Mouse (Mus musculus): ENCODE measurements around the gene Coro1b. TPM values are rescaled to one million over a fixed set of nuclear protein-coding genes. Genes with fewer than 3 reads are reported as not detected.
"Not testable (repeated sequence)": the region's sequence is repeated elsewhere in the genome, so short reads cannot be mapped to it uniquely, and the experiment has no call there.

Coro1b gene
- polyA plus RNA-seq, 1 experiment from 2014 or later: 176 TPM

DNA sequence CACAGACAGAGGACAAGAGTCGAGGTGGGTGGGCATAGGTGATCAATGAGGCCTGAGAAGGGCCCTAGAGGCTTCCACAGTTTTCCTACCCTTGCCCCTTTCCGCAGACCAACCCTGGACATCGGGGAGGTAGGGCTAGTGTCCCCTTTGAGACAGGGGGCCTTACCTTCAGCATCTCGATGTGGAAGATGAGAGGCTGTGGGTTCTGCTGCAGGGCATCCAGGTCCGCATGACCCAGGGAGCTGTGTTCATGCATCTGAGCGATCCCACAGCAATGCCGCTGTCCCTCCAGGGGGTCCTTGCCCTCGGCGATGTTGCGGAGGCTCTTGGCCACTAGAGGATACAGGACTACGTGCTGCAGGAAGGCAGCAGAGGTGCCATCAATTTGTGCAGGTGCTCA, 32.6 kb upstream of the Coro1b start:
- peaks cover 11% of the 10 kb centered on the region for H3K36me3 ChIP-seq (ENCODE audit: control insufficient read depth, insufficient read depth, low read length)
- no peak overlapping the region for H3K27ac ChIP-seq (ENCODE audit: low read length)
- no peak for ATAC-seq (ENCODE audit: insufficient read depth, low FRiP score)

DNA sequence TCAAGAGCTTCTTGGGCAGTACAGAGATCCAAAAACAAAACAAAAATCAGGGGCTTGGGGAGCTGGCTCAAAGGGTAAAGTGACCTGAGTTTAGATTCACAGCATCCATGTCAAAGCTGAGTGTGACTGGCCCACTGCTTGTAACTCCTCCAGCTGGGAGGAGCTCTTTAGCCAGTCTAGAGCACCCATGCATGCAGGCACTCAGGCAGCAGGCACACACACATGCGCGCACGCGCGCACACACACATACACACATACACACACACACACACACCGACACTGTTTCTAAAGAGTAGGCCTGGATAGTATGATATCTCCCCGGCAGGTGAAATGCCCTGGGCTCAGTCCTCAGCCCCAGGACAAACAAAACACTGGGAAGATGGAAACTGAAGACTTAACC, 31.4 kb upstream of the Coro1b start:
- no peak for ATAC-seq (ENCODE audit: insufficient read depth, low FRiP score)
- Histone ChIP-seq H3K27ac (ENCODE audit: low read length) (no peak overlapping the region), H3K36me3 (ENCODE audit: control insufficient read depth, insufficient read depth, low read length) (peaks cover 11% of the 10 kb centered on the region)

More for the DNA sequence above, 32.6 kb upstream of the Coro1b start:
- Histone ChIP-seq H3K4me3 (replicated peaks; ENCODE audit: low read length) (no peak overlapping the region), H3K4me2 (ENCODE audit: low read depth, low read length) (no peak overlapping the region), H3K9ac (ENCODE audit: low read length) (no peak overlapping the region), H3K4me1 (ENCODE audit: control insufficient read depth, insufficient read depth, low read length) (peaks cover 6% of the 10 kb centered on the region; the same call in 1 of the 2 replicates), H3K9me3 (replicated peaks; ENCODE audit: control insufficient read depth, low read length) (no peaks in the 10 kb centered on the region), H3K27me3 (ENCODE audit: control insufficient read depth, insufficient read depth, low read length) (no peaks in the 10 kb centered on the region)
- 84% methylated on average over 11 of the region's 11 CpGs for WGBS

DNA sequence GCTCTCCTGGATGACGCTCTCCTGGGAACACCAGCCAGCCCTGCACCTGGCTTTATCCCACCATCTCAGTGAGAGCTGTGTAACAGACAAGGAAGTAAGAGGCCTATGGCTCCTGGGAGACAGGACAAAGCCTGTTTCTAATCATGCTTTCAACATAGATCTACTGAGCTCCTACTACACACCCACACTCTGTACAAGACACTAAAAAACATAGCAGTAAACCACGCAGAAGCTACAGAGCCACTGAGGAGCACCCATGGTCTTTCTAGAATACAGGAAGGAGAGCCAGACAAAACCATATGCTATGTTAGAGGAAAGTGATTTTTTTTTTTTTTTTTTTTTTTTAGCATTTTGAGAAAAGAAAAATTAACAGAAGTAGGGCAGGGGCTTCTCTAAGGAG, 30.1 kb upstream of the Coro1b start:
- WGBS: 92% methylated on average over 2 of the region's 2 CpGs
- H3K27me3 ChIP-seq (ENCODE audit: control insufficient read depth, insufficient read depth, low read length): no peaks in the 10 kb centered on the region

More for the DNA sequence above, 31.4 kb upstream of the Coro1b start:
- peaks cover 8% of the 10 kb centered on the region; the same call in 1 of the 2 replicates for H3K4me1 ChIP-seq (ENCODE audit: control insufficient read depth, insufficient read depth, low read length)
- H3K27me3 ChIP-seq (ENCODE audit: control insufficient read depth, insufficient read depth, low read length): no peaks in the 10 kb centered on the region
- H3K9ac ChIP-seq (ENCODE audit: low read length): no peak overlapping the region
- H3K9me3 ChIP-seq (replicated peaks; ENCODE audit: control insufficient read depth, low read length): no peaks in the 10 kb centered on the region
- H3K4me3 ChIP-seq (replicated peaks; ENCODE audit: low read length): no peak overlapping the region
- WGBS: 96% methylated on average over 7 of the region's 7 CpGs
- H3K4me2 ChIP-seq (ENCODE audit: low read depth, low read length): no peak overlapping the region

DNA sequence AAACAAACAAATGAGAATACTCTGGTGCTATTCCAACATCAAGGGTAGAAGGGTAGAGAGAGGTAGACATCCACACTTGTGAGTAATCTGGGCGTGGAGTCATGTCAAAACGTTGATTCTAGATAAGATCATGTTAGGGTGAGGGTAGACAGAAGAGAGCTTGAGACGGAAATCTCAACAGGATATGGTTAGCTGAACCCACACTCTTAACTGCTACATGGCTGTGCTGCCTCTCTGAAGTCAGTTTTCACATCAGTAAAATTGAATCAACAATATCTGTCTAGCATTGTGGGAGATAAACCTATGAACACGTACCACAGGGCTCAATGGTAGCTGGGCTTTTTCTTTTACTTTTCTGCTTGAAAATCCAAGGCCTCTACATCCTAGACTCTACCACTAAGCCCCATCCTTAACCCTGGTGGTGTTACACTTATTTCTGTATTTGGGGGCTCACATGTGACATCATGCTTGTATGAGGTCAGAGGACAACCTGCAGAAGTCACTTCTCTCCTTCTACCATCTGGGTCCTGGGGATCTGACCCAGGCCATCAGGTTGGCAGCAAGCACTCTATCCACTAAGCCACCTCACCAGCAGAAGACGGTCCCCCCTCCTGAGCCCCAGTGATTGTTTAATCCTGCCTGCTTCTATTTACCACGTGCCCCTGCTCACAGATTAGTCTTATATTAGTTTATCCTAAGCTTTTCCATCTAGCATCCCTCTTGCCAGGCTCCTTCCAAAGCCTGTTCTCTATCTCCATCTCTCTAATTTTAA, 28.5 kb upstream of the Coro1b start:
- ATAC-seq (ENCODE audit: insufficient read depth, low FRiP score): no peak
- Histone ChIP-seq H3K4me2 (ENCODE audit: low read depth, low read length) (peak overlapping the region; percentile 48; the same call in 1 of the 2 replicates), H3K4me1 (ENCODE audit: control insufficient read depth, insufficient read depth, low read length) (peaks cover 8% of the 10 kb centered on the region), H3K27me3 (ENCODE audit: control insufficient read depth, insufficient read depth, low read length) (no peaks in the 10 kb centered on the region), H3K36me3 (ENCODE audit: control insufficient read depth, insufficient read depth, low read length) (peaks cover 9% of the 10 kb centered on the region), H3K4me3 (replicated peaks; ENCODE audit: low read length) (no peak overlapping the region), H3K9me3 (replicated peaks; ENCODE audit: control insufficient read depth, low read length) (no peaks in the 10 kb centered on the region), H3K27ac (ENCODE audit: low read length) (no peak overlapping the region), H3K9ac (ENCODE audit: low read length) (no peak overlapping the region)
- 73% methylated on average over 6 of the region's 6 CpGs for WGBS

More for the DNA sequence above, 30.1 kb upstream of the Coro1b start:
- H3K4me3 ChIP-seq (replicated peaks; ENCODE audit: low read length): no peak overlapping the region
- no peak for ATAC-seq (ENCODE audit: insufficient read depth, low FRiP score)
- H3K9me3 ChIP-seq (replicated peaks; ENCODE audit: control insufficient read depth, low read length): no peaks in the 10 kb centered on the region
- no peak overlapping the region for H3K4me2 ChIP-seq (ENCODE audit: low read depth, low read length)
- H3K27ac ChIP-seq (ENCODE audit: low read length): no peak overlapping the region
- H3K4me1 ChIP-seq (ENCODE audit: control insufficient read depth, insufficient read depth, low read length): peaks cover 8% of the 10 kb centered on the region; the same call in 1 of the 2 replicates
- H3K36me3 ChIP-seq (ENCODE audit: control insufficient read depth, insufficient read depth, low read length): peaks cover 11% of the 10 kb centered on the region
- H3K9ac ChIP-seq (ENCODE audit: low read length): no peak overlapping the region

DNA sequence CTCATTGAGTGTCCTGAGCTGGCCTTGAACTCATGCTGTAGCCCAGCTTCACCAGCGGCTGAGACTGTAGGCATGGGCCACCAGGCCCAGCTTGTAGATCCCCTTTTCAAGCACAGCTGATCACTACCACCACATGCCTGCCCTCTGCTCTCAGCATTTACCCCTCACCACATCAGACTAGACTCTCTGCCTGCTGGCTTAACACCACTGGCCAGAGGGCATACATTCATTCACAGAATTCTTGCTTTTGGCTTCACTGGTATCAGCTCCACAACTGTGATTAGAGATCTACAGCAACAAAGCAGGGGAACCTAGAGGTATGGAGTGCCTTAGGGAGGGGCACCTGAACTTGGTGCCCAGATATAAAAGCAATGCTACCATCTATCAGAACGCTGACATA, 27.9 kb upstream of the Coro1b start:
- Histone ChIP-seq H3K9ac (ENCODE audit: low read length) (0 out of 2 replicates have a peak overlapping the region, but pooled peaks have one; percentile 2), H3K4me3 (replicated peaks; ENCODE audit: low read length) (peak overlapping the region; percentile 55), H3K4me2 (ENCODE audit: low read depth, low read length) (peak overlapping the region; percentile 48), H3K36me3 (ENCODE audit: control insufficient read depth, insufficient read depth, low read length) (peaks cover 4% of the 10 kb centered on the region; the same call in 1 of the 2 replicates), H3K4me1 (ENCODE audit: control insufficient read depth, insufficient read depth, low read length) (peaks cover 8% of the 10 kb centered on the region), H3K9me3 (replicated peaks; ENCODE audit: control insufficient read depth, low read length) (no peaks in the 10 kb centered on the region), H3K27ac (ENCODE audit: low read length) (no peak overlapping the region), H3K27me3 (ENCODE audit: control insufficient read depth, insufficient read depth, low read length) (no peaks in the 10 kb centered on the region)
- 97% methylated on average over 2 of the region's 2 CpGs for WGBS
- no peak for ATAC-seq (ENCODE audit: insufficient read depth, low FRiP score)

DNA sequence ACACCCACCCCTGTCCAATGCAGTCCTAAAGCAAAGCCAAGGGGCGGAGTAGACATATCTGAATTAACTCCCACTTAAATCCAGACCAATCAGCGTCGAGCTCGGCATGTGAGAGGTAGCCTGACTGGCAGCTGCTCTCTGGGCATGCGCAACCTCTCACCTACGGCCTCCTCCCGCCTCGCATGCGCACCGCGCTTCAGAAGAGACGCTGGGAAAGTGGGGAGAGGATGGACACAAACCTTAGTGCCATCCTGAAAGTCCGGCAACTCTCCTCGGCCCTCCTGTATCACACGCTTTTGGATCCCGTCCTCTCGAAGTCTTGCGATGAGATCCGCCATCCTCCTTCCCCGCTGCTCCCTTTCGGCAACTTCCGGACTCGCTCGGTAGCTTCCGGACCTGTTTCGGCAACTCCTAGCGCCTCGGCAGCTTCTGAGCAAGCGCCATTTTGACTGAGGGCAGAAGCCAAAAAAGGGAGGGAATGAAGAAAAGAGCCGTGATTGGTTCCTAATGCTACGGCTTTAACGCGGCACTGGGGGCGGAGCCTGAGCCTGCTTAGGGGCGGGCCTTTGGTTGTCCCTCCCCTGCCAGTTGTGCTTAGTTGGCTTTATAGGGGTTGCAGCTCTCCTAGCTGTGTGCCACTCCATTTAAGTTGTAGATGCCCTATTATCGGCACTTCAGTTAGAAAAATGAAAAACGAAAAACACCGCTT, 27.2 kb upstream of the Coro1b start:
- ATAC-seq (ENCODE audit: insufficient read depth, low FRiP score): peak; percentile 84
- Histone ChIP-seq H3K4me1 (ENCODE audit: control insufficient read depth, insufficient read depth, low read length) (peaks cover 8% of the 10 kb centered on the region), H3K4me2 (ENCODE audit: low read depth, low read length) (peak overlapping the region; percentile 48), H3K36me3 (ENCODE audit: control insufficient read depth, insufficient read depth, low read length) (no peaks in the 10 kb centered on the region), H3K9ac (ENCODE audit: low read length) (peak overlapping the region; percentile 76), H3K27me3 (ENCODE audit: control insufficient read depth, insufficient read depth, low read length) (no peaks in the 10 kb centered on the region), H3K4me3 (replicated peaks; ENCODE audit: low read length) (peak overlapping the region; percentile 55), H3K9me3 (replicated peaks; ENCODE audit: control insufficient read depth, low read length) (no peaks in the 10 kb centered on the region), H3K27ac (ENCODE audit: low read length) (peak overlapping the region; percentile 79)
- WGBS: 2% methylated on average over 38 of the region's 38 CpGs

DNA sequence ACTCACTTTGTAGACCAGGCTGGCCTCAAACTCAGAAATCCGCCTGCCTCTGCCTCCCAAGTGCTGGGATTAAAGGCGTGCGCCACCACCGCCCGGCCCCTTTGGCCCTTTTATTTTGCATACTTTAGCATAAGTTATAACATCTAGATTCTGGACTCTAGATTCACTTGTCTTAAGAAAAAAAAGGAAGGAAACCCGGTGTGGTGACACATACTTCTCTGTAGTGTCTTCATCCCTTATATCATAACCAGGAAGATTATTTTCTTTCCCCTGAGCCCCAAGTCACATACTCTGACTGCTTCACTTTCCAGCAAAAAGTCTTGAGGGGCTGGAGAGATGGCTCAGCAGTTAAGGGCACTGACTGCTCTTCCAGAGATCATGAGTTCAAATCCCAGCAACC, 26.5 kb upstream of the Coro1b start:
- H3K27me3 ChIP-seq (ENCODE audit: control insufficient read depth, insufficient read depth, low read length); H3K9me3 ChIP-seq (replicated peaks; ENCODE audit: control insufficient read depth, low read length); H3K27ac ChIP-seq (ENCODE audit: low read length); H3K36me3 ChIP-seq (ENCODE audit: control insufficient read depth, insufficient read depth, low read length); ATAC-seq (ENCODE audit: insufficient read depth, low FRiP score); H3K4me3 ChIP-seq (replicated peaks; ENCODE audit: low read length): not testable (repeated sequence)
- H3K4me2 ChIP-seq (ENCODE audit: low read depth, low read length): peak overlapping the region; percentile 30
- peaks cover 14% of the 10 kb centered on the region for H3K4me1 ChIP-seq (ENCODE audit: control insufficient read depth, insufficient read depth, low read length)
- 49% methylated on average over 6 of the region's 6 CpGs for WGBS
- peak overlapping the region; percentile 24; the same call in 1 of the 2 replicates for H3K9ac ChIP-seq (ENCODE audit: low read length)

DNA sequence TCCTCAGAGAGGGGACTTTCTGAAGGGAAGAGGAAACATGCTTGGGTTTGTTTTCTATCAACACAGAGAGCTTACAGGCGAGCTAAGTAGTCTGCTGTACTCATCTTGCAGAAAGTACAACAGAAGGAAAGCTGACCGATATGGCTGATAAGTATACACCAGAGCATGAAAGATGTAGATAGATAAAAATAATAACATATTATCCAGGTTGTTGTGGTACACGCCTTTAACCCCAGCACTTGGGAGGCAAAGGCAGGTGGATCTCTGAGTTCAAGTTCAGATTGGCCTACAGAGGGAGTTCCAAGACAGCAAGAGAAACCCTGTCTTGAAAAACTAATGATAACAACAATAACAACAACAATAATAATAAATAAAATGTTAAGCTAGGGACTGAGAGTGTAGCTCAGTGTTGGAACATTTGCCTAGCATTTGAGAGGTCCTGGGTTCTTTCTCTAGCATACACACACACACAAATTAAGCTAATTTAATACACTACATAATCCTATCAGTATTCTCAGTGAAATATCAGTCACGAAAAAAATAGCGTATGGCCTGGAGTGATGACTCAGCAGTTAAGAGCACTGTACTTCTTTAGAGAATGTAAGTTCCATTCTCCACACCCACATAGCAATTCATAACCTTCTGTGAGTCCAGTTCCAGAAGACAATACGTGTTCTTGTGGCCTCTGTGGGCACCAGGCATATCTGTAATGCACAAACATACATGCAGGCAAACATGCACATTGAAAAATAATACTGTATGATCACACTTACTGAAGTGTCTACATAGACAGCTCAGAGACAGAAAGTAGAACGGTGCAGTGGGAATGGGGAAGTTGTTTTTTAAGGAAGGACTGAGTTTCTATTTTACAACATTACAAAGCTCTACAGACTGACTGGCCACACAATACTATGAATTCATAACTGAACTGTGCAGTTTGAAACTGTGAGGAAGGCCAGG, 25.7 kb upstream of the Coro1b start:
- Histone ChIP-seq H3K36me3 (ENCODE audit: control insufficient read depth, insufficient read depth, low read length) (no peaks in the 10 kb centered on the region), H3K27ac (ENCODE audit: low read length) (no peak overlapping the region), H3K27me3 (ENCODE audit: control insufficient read depth, insufficient read depth, low read length) (no peaks in the 10 kb centered on the region), H3K9ac (ENCODE audit: low read length) (no peak overlapping the region), H3K4me1 (ENCODE audit: control insufficient read depth, insufficient read depth, low read length) (peaks cover 16% of the 10 kb centered on the region), H3K9me3 (replicated peaks; ENCODE audit: control insufficient read depth, low read length) (no peaks in the 10 kb centered on the region), H3K4me2 (ENCODE audit: low read depth, low read length) (no peak overlapping the region), H3K4me3 (replicated peaks; ENCODE audit: low read length) (no peak overlapping the region)
- no peak for ATAC-seq (ENCODE audit: insufficient read depth, low FRiP score)
- WGBS: 73% methylated on average over 7 of the region's 7 CpGs
